In the genomic region with DNA sequence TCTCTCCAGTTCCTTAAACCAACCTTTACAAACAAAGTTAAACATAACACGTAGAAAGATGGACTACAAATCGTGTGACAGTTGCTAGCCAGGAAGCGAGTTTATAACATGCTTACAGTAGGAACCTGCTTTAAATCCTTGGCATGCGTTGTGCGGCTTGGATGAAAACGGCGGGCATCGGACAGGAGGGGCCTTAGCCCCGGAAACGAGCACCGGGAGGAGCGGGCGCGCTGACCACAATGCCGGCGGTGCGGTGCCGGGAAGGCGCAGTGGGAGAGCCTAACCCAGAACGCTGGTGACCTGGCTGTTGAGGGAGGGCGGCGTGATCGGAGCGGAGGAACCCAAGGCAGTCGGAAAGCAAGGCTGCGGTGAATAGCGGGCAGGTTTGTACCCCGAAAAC, we compare ENCODE assay signal across 8 mouse cellular contexts. TPM values are rescaled to one million over a fixed set of nuclear protein-coding genes. Genes with fewer than 3 reads are reported as not detected.
DNase-seq lines count a peak whose midpoint lies in the region; ATAC-seq and TF ChIP-seq lines count a peak whose summit lies in the region.

No protein-coding gene starts in this region.

- WGBS in heart, adult 2 months: 2% methylated on average over 28 of the region's 28 CpGs
- 2% methylated on average over 28 of the region's 28 CpGs for WGBS in heart, embryonic 13.5 days
- 1% methylated on average over 28 of the region's 28 CpGs for WGBS in midbrain, embryonic 15.5 days

- no peaks in the 10 kb centered on the region for H3K79me2 ChIP-seq in heart, adult 2 months (replicated peaks; ENCODE audit: control insufficient read depth, insufficient read depth, low read length)

- no peaks in the 10 kb centered on the region for H3K27me3 ChIP-seq in heart, adult 2 months (ENCODE audit: control insufficient read depth, insufficient read depth, low read length)
- H3K27me3 ChIP-seq in heart, embryonic 13.5 days (replicated peaks): peaks cover 25% of the 10 kb centered on the region
- peaks cover 6% of the 10 kb centered on the region; the same call in 1 of the 2 replicates for H3K27me3 ChIP-seq in midbrain, embryonic 15.5 days (replicated peaks)

- ATAC-seq in heart, embryonic 13.5 days (ENCODE audit: extremely low read depth, insufficient number of reproducible peaks, low FRiP score, low TSS enrichment): no peak
- no peak for ATAC-seq in midbrain, embryonic 15.5 days (replicated peaks)

- DNase-seq in heart, adult 2 months: no peak
- DNase-seq in heart, postnatal 36 days: no peak
- DNase-seq in adrenal gland, postnatal 36 days: peak; percentile 27 to 44
- peak; percentile 30 to 50 for DNase-seq in kidney, postnatal 4 days
- DNase-seq in spleen, postnatal 36 days (ENCODE audit: low spot score in 2 of 2): no peak
- no peak for DNase-seq in ovary, adult 18-20 months (ENCODE audit: low spot score)

- no peaks in the 10 kb centered on the region for H3K36me3 ChIP-seq in heart, adult 2 months (ENCODE audit: control insufficient read depth, insufficient read depth, low read length)
- no peaks in the 10 kb centered on the region for H3K36me3 ChIP-seq in heart, embryonic 13.5 days
- no peaks in the 10 kb centered on the region for H3K36me3 ChIP-seq in midbrain, embryonic 15.5 days (replicated peaks)

- peak overlapping the region; percentile 48 for H3K9ac ChIP-seq in heart, adult 2 months (ENCODE audit: low read depth, low read length)
- peak overlapping the region; percentile 76 for H3K9ac ChIP-seq in heart, embryonic 13.5 days
- H3K9ac ChIP-seq in midbrain, embryonic 15.5 days: peak overlapping the region; percentile 49

- TF ChIP-seq CTCF in heart, adult 2 months (IDR thresholded peaks at IDR 0.05): no peak

- TF ChIP-seq POLR2A in heart, adult 2 months (IDR thresholded peaks at IDR 0.05; ENCODE audit: insufficient read depth, low read depth, low read length): no peak

- intact Hi-C loops in heart, adult 2 months (cut with DNase I): no loop called here
- intact Hi-C loops in heart, postnatal 36 days (cut with DNase I): no loop called here

- H3K27ac ChIP-seq in heart, adult 2 months: no peak overlapping the region
- no peak overlapping the region for H3K27ac ChIP-seq in heart, embryonic 13.5 days (replicated peaks)
- no peak overlapping the region for H3K27ac ChIP-seq in midbrain, embryonic 15.5 days

- TF ChIP-seq EP300 in heart, adult 2 months (IDR thresholded peaks at IDR 0.05; ENCODE audit: insufficient read depth, low read depth, low read length): no peak

- no peaks in the 10 kb centered on the region for H3K9me3 ChIP-seq in heart, embryonic 13.5 days
- no peaks in the 10 kb centered on the region for H3K9me3 ChIP-seq in midbrain, embryonic 15.5 days

- H3K4me3 ChIP-seq in heart, adult 2 months: peak overlapping the region; percentile 29; the same call in 1 of the 2 replicates
- peak overlapping the region; percentile 53 for H3K4me3 ChIP-seq in heart, embryonic 13.5 days
- H3K4me3 ChIP-seq in midbrain, embryonic 15.5 days: peak overlapping the region; percentile 46

- no peaks in the 10 kb centered on the region for H3K4me1 ChIP-seq in heart, adult 2 months (ENCODE audit: control insufficient read depth, insufficient read depth, low read length)
- H3K4me1 ChIP-seq in heart, embryonic 13.5 days: no peaks in the 10 kb centered on the region; the same call in 1 of the 2 replicates
- peaks cover 11% of the 10 kb centered on the region for H3K4me1 ChIP-seq in midbrain, embryonic 15.5 days

- H3K4me2 ChIP-seq in heart, embryonic 13.5 days: peak overlapping the region; percentile 74
- H3K4me2 ChIP-seq in midbrain, embryonic 15.5 days: peak overlapping the region; percentile 91

RNA-seq across cellular contexts. Expression of a gene that starts 30.4 kb away (rescaled TPM):
- total RNA-seq in heart, adult 2 months (2021): 100 to 1,000 TPM; 133 to 159 TPM
- 59.3 and 72.6 TPM in 2 replicates for polyA plus RNA-seq in heart, adult 2 months (2012; rRNA removed)
- 100 to 1,000 TPM; 156 to 157 TPM for total RNA-seq in heart, postnatal 36 days (2021)
- total RNA-seq in adrenal gland, postnatal 36 days (2021): 100 to 1,000 TPM; 243 to 301 TPM
- polyA plus RNA-seq in heart, embryonic 13.5 days (2015; fragmentation: Nextera tagmentation; extraction: Ambion mirVana): 129 and 135 TPM in 2 replicates
- polyA plus RNA-seq in midbrain, embryonic 15.5 days (2015; fragmentation: Nextera tagmentation; extraction: Ambion mirVana): 173 and 186 TPM in 2 replicates

RNA-seq across cellular contexts. Expression of a gene that starts 32.5 kb away (rescaled TPM):
- 10 to 100 TPM; 34.0 to 37.6 TPM for total RNA-seq in heart, adult 2 months (2021)
- polyA plus RNA-seq in heart, adult 2 months (2012; rRNA removed): 48.1 and 66.7 TPM in 2 replicates
- total RNA-seq in heart, postnatal 36 days (2021): 10 to 100 TPM; 37.1 to 37.9 TPM
- 100 to 1,000 TPM in 1 of 2 experiments, 10 to 100 TPM in 1; 82.9 to 112 TPM for total RNA-seq in adrenal gland, postnatal 36 days (2021)
- 32.8 and 36.1 TPM in 2 replicates for polyA plus RNA-seq in heart, embryonic 13.5 days (2015; fragmentation: Nextera tagmentation; extraction: Ambion mirVana)
- 75.9 and 83.6 TPM in 2 replicates for polyA plus RNA-seq in midbrain, embryonic 15.5 days (2015; fragmentation: Nextera tagmentation; extraction: Ambion mirVana)

RNA-seq across cellular contexts. Expression of a gene that starts 48.6 kb away (rescaled TPM):
- 100 to 1,000 TPM; 271 to 314 TPM for total RNA-seq in heart, adult 2 months (2021)
- 288 and 353 TPM in 2 replicates for polyA plus RNA-seq in heart, adult 2 months (2012; rRNA removed)
- total RNA-seq in heart, postnatal 36 days (2021): 100 to 1,000 TPM; 287 to 327 TPM
- total RNA-seq in adrenal gland, postnatal 36 days (2021): 100 to 1,000 TPM; 219 to 221 TPM
- 160 and 181 TPM in 2 replicates for polyA plus RNA-seq in heart, embryonic 13.5 days (2015; fragmentation: Nextera tagmentation; extraction: Ambion mirVana)
- polyA plus RNA-seq in midbrain, embryonic 15.5 days (2015; fragmentation: Nextera tagmentation; extraction: Ambion mirVana): 133 and 137 TPM in 2 replicates

RNA-seq across cellular contexts. Expression of a gene that starts 49.0 kb away (rescaled TPM):
- total RNA-seq in heart, adult 2 months (2021): under 1 TPM; 0.32 to 0.39 TPM
- 0.47 and 1.1 TPM in 2 replicates for polyA plus RNA-seq in heart, adult 2 months (2012; rRNA removed)
- under 1 TPM; 0.41 to 0.53 TPM for total RNA-seq in heart, postnatal 36 days (2021)
- 1 to 10 TPM; 1.5 TPM for total RNA-seq in adrenal gland, postnatal 36 days (2021)
- 0.15 and 0.33 TPM in 2 replicates for polyA plus RNA-seq in heart, embryonic 13.5 days (2015; fragmentation: Nextera tagmentation; extraction: Ambion mirVana)
- 0.32 and 0.38 TPM in 2 replicates for polyA plus RNA-seq in midbrain, embryonic 15.5 days (2015; fragmentation: Nextera tagmentation; extraction: Ambion mirVana)

RNA-seq across cellular contexts. Expression of a gene that starts 49.9 kb away (rescaled TPM):
- total RNA-seq in heart, adult 2 months (2021): 10 to 100 TPM; 12.8 to 12.9 TPM
- 30.0 and 33.2 TPM in 2 replicates for polyA plus RNA-seq in heart, adult 2 months (2012; rRNA removed)
- 10 to 100 TPM; 14.8 to 16.3 TPM for total RNA-seq in heart, postnatal 36 days (2021)
- 10 to 100 TPM; 34.8 to 40.0 TPM for total RNA-seq in adrenal gland, postnatal 36 days (2021)
- polyA plus RNA-seq in heart, embryonic 13.5 days (2015; fragmentation: Nextera tagmentation; extraction: Ambion mirVana): 19.4 and 22.1 TPM in 2 replicates
- 34.1 and 35.6 TPM in 2 replicates for polyA plus RNA-seq in midbrain, embryonic 15.5 days (2015; fragmentation: Nextera tagmentation; extraction: Ambion mirVana)

Comparison
In these comparisons a context has a peak if more than half of its experiments do, and no peak if none do; other contexts are left out.
1. DNase-seq: peak in adrenal gland, postnatal 36 days (2 of 2) and kidney, postnatal 4 days (2 of 2); none in heart, adult 2 months (0 of 2), heart, postnatal 36 days (0 of 2), spleen, postnatal 36 days (0 of 2) and ovary, adult 18-20 months (single experiment).
2. Peak in every context shown above with its lines, with median percentiles within 50 percentile points of each other: H3K4me3 ChIP-seq and H3K9ac ChIP-seq.